Mouse (Mus musculus) bone marrow, adult 2 months (tissue): ENCODE measurements around the gene Cela3b.

ENCODE experiments used
- CTCF ChIP-seq: fragments of 200-500 bp; IDR thresholded peaks from 2 replicates; pipeline ENCODE4 v1.5.1; 2011; ENCODE audit warnings: low read length, control low read depth; ENCODE audit not compliant: control insufficient read depth, insufficient read depth
- POLR2A ChIP-seq: fragments of 200-500 bp; IDR thresholded peaks from 2 replicates; pipeline ENCODE4 v1.6.1; 2011; ENCODE audit warnings: low read depth, mild to moderate bottlenecking, control low read depth, low read length, borderline replicate concordance; ENCODE audit not compliant: control insufficient read depth

- TF ChIP-seq POLR2A = no peak
- TF ChIP-seq CTCF = no peak
These were observed 48.0 kb upstream of the Cela3b start for GRCm38 (mm10) chr4:137478306-137478705.
